25 mouse cellular contexts compared by ENCODE assay signal in the genomic region with DNA sequence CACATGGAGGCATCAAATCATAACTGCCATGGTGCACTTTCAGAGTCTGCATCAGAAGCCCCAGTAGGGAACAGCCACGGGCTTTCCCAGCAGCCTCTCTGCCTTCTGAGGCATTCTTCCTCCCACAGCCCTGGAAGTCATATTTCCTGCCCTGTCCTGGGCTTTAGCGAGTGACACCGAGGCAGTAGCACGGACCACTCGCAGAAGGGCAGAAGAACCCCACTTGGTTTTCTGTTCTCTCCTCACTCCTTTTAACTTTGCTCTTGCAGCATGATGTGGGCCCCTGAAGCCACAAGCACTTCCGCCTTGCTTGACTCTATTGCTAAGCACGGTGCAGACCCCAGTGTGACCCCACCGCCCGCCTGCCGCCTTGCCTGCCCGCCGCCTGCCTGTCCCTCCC.
DNase-seq lines count a peak whose midpoint lies in the region; TF ChIP-seq lines count a peak whose summit lies in the region.
"Had no signal": no experiment of that assay in that cellular context is flagged by ENCODE, and none has a peak within 500 bp of the region (broad histone marks: within the 10 kb centered on the region; RNA-seq: fewer than 3 reads in every experiment).

No protein-coding gene starts in this region.

- no peak overlapping the region for H3K4me3 ChIP-seq in layer of hippocampus, adult 2 months
- H3K4me3 ChIP-seq: forebrain, embryonic 13.5 days; heart, adult 2 months; heart, embryonic 12.5 days; hindbrain, embryonic 15.5 days; kidney, embryonic 15.5 days; left cerebral cortex, adult 2 months; limb, embryonic 12.5 days; megakaryocyte, embryonic 14.5 days; midbrain, embryonic 12.5 days; myocyte; neural tube, embryonic 13.5 days had no signal

- no peak overlapping the region for H3K27ac ChIP-seq in layer of hippocampus, adult 2 months
- H3K27ac ChIP-seq: forebrain, embryonic 13.5 days; heart, adult 2 months; hindbrain, embryonic 15.5 days; kidney, embryonic 15.5 days; left cerebral cortex, adult 2 months; limb, embryonic 12.5 days; midbrain, embryonic 12.5 days; neural tube, embryonic 13.5 days had no signal

- no peak for TF ChIP-seq CTCF in layer of hippocampus, adult 2 months (conservative IDR thresholded peaks at IDR 0.05)

- peak; percentile 12 for DNase-seq in 3134 (ENCODE audit: extremely low read depth, insufficient read length, low spot score)
- peak; percentile 12 to 28 for DNase-seq in CD8-positive naive resting alpha-beta T cell, adult 2 months (ENCODE audit: low read depth in 2 of 2, low spot score in 2 of 2)
- peak; percentile 43 for DNase-seq in naive thymus-derived CD4-positive, alpha-beta T cell, adult 2 months (ENCODE audit: low read depth)
- peak; percentile 68 for DNase-seq in thymus, postnatal 14 days
- no peak for DNase-seq in layer of hippocampus, adult 2 months (ENCODE audit: low spot score in 2 of 2)
- DNase-seq in gastrocnemius, adult 8-10 months (ENCODE audit: low spot score in 2 of 2) = no peak
- no peak for DNase-seq in urinary bladder, adult 18-20 months (ENCODE audit: low spot score in 2 of 2)
- DNase-seq: B cell, adult 2 months; cerebellum, adult 2 months; cerebellum, postnatal 25 days; gastrocnemius, postnatal 25 days; heart, adult 2 months; kidney, adult 18-20 months; kidney, postnatal 25 days; lung, postnatal 4 days had no signal

Comparison
In these comparisons a context has a peak if more than half of its experiments do, and no peak if none do; other contexts are left out.
1. DNase-seq: peak in 3134 (single experiment), CD8-positive naive resting alpha-beta T cell, adult 2 months (2 of 2), naive thymus-derived CD4-positive, alpha-beta T cell, adult 2 months (single experiment) and thymus, postnatal 14 days (single experiment); none in layer of hippocampus, adult 2 months (0 of 2), gastrocnemius, adult 8-10 months (0 of 2) and urinary bladder, adult 18-20 months (0 of 2).